Mouse (Mus musculus): ENCODE measurements at regions not wholly inside any gene's neighbourhood (a gene's known extent, or its start where the extent isn't known, plus 50 kb on each side); places are given as distances from the start of the nearest gene placed in this dataset.

- no peak for DNase-seq (ENCODE audit: low spot score in 2 of 2)
Observed at GRCm38 (mm10) chr15:10767535-10767934, 53.1 kb upstream of the Rai14 start.

- no peak for DNase-seq (ENCODE audit: low spot score in 2 of 2)
Observed at GRCm38 (mm10) chr15:10770410-10771310, 56.2 kb upstream of the Rai14 start.

GRCm38 (mm10) chr15:10771311-10771690 is 56.9 kb upstream of the Rai14 start:
- DNase-seq (ENCODE audit: low spot score in 2 of 2): no peak

GRCm38 (mm10) chr15:10779941-10780620 is 65.7 kb upstream of the Rai14 start:
- no peak for DNase-seq (ENCODE audit: low spot score in 2 of 2)

- DNase-seq (ENCODE audit: low spot score in 2 of 2): no peak
Observed at GRCm38 (mm10) chr15:10789371-10789770, 74.9 kb upstream of the Rai14 start.

- DNase-seq (ENCODE audit: low spot score in 2 of 2): no peak
Observed at GRCm38 (mm10) chr15:10790862-10791497, 76.6 kb upstream of the Rai14 start.

GRCm38 (mm10) chr15:10791516-10792112 is 77.2 kb upstream of the Rai14 start:
- DNase-seq (ENCODE audit: low spot score in 2 of 2): no peak

- no peak for DNase-seq (ENCODE audit: low spot score in 2 of 2)
Observed at GRCm38 (mm10) chr15:10792156-10792555, 77.7 kb upstream of the Rai14 start.

- no peak for DNase-seq (ENCODE audit: low spot score in 2 of 2)
Observed at GRCm38 (mm10) chr15:10795126-10795792, 80.8 kb upstream of the Rai14 start.

- no peak for DNase-seq (ENCODE audit: low spot score in 2 of 2)
Observed at GRCm38 (mm10) chr15:10799656-10800055, 85.2 kb upstream of the Rai14 start.

- DNase-seq (ENCODE audit: low spot score in 2 of 2): no peak
Observed at GRCm38 (mm10) chr15:10814195-10814594, 99.8 kb upstream of the Rai14 start.

- no peak for DNase-seq (ENCODE audit: low spot score in 2 of 2)
Observed at GRCm38 (mm10) chr15:10814709-10815108, 100.3 kb upstream of the Rai14 start.

- no peak for DNase-seq (ENCODE audit: low spot score in 2 of 2)
Observed at GRCm38 (mm10) chr15:10816213-10816621, 101.8 kb upstream of the Rai14 start.

- no peak for DNase-seq (ENCODE audit: low spot score in 2 of 2)
Observed at GRCm38 (mm10) chr15:10818216-10818615, 103.8 kb upstream of the Rai14 start.

- no peak for DNase-seq (ENCODE audit: low spot score in 2 of 2)
Observed at GRCm38 (mm10) chr15:10818706-10819105, 104.3 kb upstream of the Rai14 start.

- no peak for DNase-seq (ENCODE audit: low spot score in 2 of 2)
Observed at GRCm38 (mm10) chr15:10823933-10824332, 109.5 kb upstream of the Rai14 start.

- no peak for DNase-seq (ENCODE audit: low spot score in 2 of 2)
Observed at GRCm38 (mm10) chr15:10829588-10829987, 115.2 kb upstream of the Rai14 start.

- no peak for DNase-seq (ENCODE audit: low spot score in 2 of 2)
Observed at GRCm38 (mm10) chr15:10830478-10830877, 116.1 kb upstream of the Rai14 start.

- DNase-seq (ENCODE audit: low spot score in 2 of 2): no peak
Observed at GRCm38 (mm10) chr15:10831106-10831505, 116.7 kb upstream of the Rai14 start.

GRCm38 (mm10) chr15:10832331-10832730 is 117.9 kb upstream of the Rai14 start:
- DNase-seq (ENCODE audit: low spot score in 2 of 2): no peak

- no peak for DNase-seq (ENCODE audit: low spot score in 2 of 2)
Observed at GRCm38 (mm10) chr15:10833866-10834571, 118.1 kb upstream of the C1qtnf3 start.

Data from right cerebral cortex, postnatal 36 days (tissue).